Mouse (Mus musculus) brown adipose tissue, adult 24 weeks (tissue): ENCODE data around the gene Gosr1. TPM values are rescaled to one million over a fixed set of nuclear protein-coding genes. Genes with fewer than 3 reads are reported as not detected.

ENCODE experiments used
- H3K27ac ChIP-seq: fragments of 200-500 bp; replicated peaks from 2 replicates; pipeline ENCODE4 v1.5.1; 2012; ENCODE audit warnings: low read depth, mild to moderate bottlenecking, low read length
- H3K4me1 ChIP-seq: fragments of 200-500 bp; 2 replicates; pipeline ENCODE4 v1.6.1; 2012; ENCODE audit warnings: low read length, mixed read lengths; ENCODE audit not compliant: control insufficient read depth, insufficient read depth, insufficient read length
- H3K4me3 ChIP-seq: fragments of 200-500 bp; 2 replicates; pipeline ENCODE4 v1.5.1; 2012; ENCODE audit warnings: low read depth, mild to moderate bottlenecking, low read length, moderate library complexity; ENCODE audit not compliant: insufficient read depth
- polyA plus RNA-seq: library from polyadenylated mRNA; stranded (reverse); fragments of >200 nt; gene quantifications from 2 replicates; pipeline ENCODE4 v1.2.4, GENCODE M21; 2012; ENCODE audit not compliant: missing spikeins, insufficient read depth, insufficient read length

The Gosr1 gene
- polyA plus RNA-seq, 1 experiment: 44.5 TPM

DNA sequence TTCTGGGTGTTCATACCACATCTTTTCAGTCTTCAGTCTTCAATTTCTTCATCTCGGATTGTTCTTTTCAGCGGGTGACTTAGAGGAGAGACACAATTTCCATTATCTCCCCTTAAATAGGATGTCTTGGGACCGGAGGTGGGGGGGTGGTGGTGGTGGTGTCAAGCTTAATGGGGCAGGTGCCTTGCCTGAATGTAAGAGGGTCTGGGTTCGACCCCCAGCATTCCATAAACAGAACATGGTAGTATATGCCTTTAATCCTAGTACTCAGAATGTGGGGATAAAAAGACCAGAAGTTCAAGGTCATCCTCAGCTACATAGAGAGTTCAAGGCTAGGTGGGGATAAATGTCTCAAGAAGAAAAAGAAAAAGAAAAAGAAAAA is 353 bp upstream of the Gosr1 start:
- Histone ChIP-seq H3K4me1 (no peaks in the 10 kb centered on the region), H3K4me3 (no peak overlapping the region), H3K27ac (no peak overlapping the region)

DNA sequence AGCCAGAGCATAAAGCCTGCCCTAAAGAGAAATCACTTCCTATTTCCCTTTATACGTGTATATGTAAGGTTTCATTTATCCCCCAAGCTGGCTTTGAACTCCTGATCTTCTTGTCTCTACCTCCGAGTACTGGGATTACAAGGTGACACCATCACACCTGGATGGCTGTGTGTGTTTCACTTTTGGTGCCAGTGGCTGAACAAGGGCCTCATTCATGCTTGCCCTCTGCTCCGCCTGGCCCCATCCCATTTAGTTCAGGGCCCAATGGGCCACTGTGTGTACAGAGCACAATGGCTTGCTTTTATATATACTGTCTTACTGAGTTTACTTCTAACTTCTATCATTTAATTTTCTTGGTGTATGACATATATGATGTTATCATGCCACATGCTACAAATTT is 11.1 kb downstream of the Gosr1 start:
- H3K27ac ChIP-seq: no peak overlapping the region
- no peak overlapping the region for H3K4me3 ChIP-seq
- no peaks in the 10 kb centered on the region for H3K4me1 ChIP-seq

DNA sequence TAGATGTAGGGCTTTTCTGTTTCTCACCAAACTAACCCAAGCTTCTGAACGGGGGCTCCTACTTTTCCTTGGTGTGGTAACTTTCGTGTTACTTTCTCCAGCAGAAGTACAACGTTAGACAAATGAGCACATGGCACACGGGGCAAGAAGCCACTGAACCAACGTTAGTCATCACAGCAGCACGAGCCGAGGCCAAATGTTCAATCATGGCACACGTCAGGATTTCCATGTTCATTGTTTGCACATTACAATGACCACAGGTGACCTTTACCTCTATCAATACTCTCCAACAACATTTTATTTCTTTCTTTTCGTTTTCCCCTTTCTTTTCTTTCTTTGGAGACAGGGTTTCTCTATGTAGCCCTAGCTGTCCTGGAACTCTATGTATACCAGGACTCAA is 14.6 kb downstream of the Gosr1 start:
- no peaks in the 10 kb centered on the region for H3K4me1 ChIP-seq
- H3K27ac ChIP-seq: no peak overlapping the region
- no peak overlapping the region for H3K4me3 ChIP-seq

DNA sequence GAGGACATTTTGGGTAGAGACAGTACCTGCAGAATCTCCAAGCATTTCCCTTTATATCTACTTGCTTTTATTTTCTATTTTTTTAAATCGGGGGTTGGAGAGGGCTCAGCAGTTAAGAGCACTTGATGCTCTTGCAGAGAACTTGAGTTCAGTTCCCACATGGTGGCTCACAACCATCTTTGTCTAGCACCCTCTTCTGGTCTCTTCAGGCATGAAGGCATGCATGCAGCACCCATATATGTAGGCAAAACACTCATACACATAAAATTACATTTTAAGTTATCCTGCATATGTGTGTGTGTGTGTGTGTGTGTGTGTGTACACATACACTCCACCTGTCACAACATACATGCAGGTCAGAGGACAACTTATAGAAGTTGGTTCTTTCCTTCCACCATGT is 17.5 kb downstream of the Gosr1 start:
- H3K4me3 ChIP-seq: no peak overlapping the region

DNA sequence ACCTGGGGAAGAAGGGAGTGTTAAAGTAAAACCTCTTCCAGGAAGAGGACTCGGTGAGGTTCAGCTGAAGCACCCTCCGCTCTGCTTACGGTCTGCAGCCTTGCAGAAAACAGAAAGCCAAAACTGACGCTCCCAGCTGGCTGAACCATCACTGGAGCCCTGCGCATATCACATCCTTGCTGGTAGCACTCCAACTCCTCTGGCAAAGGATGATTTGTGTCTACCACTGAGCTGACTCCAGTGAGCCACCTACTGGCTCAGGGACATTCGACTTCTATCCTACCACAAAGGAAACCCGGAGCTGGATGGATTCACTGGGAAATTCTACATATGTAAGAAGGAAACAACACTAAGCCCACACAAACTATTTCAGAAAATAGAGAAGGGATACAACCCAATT is 18.8 kb downstream of the Gosr1 start:
- H3K27ac ChIP-seq: no peak overlapping the region
- H3K4me1 ChIP-seq: no peaks in the 10 kb centered on the region; the same call in 1 of the 2 replicates
- no peak overlapping the region for H3K4me3 ChIP-seq

More for the DNA sequence above, 17.5 kb downstream of the Gosr1 start:
- Histone ChIP-seq H3K4me1 (no peaks in the 10 kb centered on the region; the same call in 1 of the 2 replicates), H3K27ac (no peak overlapping the region)

DNA sequence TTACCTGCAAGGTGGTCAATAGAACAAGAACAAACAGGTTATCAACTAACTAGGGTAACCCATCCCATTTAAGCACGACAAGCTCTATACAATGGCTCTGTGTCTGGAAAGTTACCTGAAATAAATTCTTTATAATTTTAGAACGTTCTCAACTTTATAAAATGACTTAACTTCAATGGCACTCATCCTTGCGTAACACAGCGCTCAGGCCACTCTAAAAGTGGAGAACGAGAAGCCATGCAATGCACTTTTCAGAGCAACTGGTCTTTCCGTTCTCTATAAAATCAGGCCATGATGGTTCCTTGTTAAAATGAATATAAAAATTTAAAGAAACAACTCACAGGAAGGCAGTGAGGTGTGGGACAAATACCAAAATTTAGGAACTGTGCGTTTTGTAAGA is 20.9 kb downstream of the Gosr1 start:
- Histone ChIP-seq H3K4me3 (no peak overlapping the region), H3K27ac (no peak overlapping the region), H3K4me1 (no peaks in the 10 kb centered on the region; the same call in 1 of the 2 replicates)

DNA sequence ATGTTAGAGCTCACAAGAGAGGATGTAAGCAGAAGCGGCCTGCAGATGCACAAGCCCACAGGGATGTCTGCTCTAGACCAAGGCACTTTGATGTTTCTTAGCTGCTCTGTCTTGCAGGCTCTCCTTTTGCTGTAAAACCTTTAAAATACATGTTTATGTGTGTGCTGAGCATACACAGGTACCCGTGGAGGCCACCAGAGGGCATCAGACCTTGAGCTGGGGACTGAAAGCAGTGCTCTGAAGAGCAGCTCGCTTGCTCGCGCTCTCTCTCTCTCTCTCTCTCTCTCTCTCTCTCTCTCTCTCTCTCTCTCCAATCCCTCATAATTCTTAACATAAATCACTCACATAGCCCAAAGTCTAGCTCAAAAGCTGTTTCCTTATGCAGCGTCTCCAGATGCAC is 24.3 kb downstream of the Gosr1 start:
- H3K4me1 ChIP-seq: peaks cover 14% of the 10 kb centered on the region
- peak overlapping the region; percentile 22; the same call in 1 of the 2 replicates for H3K27ac ChIP-seq
- H3K4me3 ChIP-seq: no peak overlapping the region

DNA sequence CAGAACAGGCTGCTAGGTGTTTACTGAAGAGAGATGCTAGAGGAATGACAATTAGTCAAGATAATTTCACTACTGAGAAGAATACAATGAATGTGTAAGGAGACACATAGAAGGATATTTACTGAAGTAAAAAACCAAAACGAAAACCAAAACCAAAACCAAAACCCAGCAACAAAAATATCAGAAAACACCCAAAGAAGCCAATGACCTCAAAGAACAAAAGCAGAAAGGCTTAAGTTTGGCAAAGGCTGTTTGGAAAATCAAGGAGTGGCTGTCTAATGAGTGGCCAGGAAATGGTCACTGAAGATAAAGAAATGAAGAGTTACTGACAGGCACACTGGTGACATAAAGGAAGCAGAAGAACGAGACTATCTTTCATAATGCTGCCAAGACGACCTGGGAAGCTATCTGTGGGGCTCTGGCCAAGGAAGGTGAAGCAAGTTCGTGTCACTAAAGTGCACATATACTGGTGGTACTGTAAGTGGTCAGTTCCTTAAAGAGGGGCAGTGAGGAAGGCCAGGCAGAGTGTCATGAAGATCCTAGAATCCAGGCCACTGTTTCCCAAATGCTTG is 27.5 kb downstream of the Gosr1 start:
- peak overlapping the region; percentile 78 for H3K27ac ChIP-seq
- peaks cover 14% of the 10 kb centered on the region for H3K4me1 ChIP-seq
- no peak overlapping the region for H3K4me3 ChIP-seq

DNA sequence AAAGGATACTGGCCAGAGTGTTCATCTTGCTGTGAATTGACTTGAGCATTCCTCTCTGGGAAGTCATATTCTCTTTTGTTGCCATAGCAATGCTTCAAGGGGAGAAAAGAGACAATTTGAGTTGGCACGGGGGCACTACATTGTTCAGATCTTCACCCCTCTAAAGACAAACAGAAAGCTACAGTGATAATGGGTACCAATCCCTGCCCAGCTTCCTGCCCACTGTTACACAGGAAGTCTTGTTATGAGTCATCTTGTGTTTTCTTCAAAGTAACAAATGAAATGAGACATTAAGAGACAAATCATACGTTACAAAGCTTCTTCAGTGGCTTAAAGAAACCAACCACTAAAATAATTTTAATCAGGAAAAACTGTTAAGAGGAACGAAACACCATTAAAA is 28.8 kb downstream of the Gosr1 start:
- Histone ChIP-seq H3K4me3 (no peak overlapping the region), H3K27ac (peak overlapping the region; percentile 45; the same call in 1 of the 2 replicates), H3K4me1 (peaks cover 14% of the 10 kb centered on the region)

DNA sequence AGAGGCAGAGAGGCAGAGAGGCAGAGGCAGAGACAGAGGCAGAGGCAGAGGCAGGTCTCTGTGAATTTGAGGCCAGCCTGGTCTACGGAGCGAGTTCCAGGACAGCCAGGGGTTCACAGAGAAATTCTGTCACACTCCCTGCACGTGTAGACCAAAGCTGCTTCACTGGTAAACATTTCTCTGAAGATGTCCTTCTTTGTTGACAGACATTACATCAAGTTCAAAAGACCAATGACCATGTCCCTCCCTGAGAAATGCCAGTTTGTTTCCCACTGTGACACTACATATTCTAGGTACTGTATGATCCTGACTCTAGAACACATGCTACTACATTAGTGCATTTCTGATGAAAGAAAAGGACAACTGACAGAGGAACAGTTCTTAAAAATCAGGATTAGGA is 32.7 kb downstream of the Gosr1 start:
- Histone ChIP-seq H3K4me1 (peaks cover 6% of the 10 kb centered on the region), H3K4me3 (no peak overlapping the region), H3K27ac (0 out of 2 replicates have a peak overlapping the region, but pooled peaks have one; percentile 4)

DNA sequence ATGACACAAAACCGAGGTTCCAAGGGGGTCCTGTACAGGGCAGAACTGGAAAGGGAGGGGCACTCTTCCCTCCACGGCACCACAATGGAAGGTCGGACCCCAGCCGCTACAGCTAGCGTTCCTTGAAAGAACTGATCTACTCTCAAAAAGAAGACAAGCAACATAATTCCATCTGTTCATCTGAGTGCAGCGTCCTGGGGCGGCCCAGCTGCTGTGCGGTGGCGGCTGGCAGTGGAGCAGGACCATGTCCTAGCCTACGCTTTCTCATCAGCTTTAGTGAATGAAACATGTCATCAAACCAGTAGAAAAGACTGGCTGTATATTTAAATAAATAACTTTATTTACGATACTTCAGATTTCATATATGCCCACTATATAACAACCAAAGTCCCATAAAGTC is 35.3 kb downstream of the Gosr1 start:
- Histone ChIP-seq H3K27ac (no peak overlapping the region), H3K4me3 (no peak overlapping the region), H3K4me1 (no peaks in the 10 kb centered on the region)

DNA sequence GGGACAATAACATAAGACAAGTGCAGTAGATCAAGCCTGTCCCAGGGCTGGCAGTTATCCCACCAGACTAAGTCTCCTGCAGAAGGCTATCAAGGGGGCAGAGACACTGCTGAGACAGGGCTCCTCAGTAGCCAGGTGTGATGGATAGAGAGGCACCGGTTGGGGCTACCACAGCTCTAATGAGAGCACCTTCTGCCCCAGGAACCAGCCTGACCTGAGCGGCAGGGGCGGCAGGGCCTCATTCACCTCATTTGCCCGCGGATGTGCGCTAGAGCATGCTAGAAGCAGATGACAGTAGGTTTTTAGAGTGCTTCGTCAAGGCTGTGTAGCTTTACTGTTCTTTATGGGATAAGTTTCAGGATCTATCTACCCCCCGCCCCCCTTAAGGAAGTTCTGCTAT is 39.5 kb downstream of the Gosr1 start:
- H3K27ac ChIP-seq: no peak overlapping the region
- H3K4me3 ChIP-seq: no peak overlapping the region
- H3K4me1 ChIP-seq: no peaks in the 10 kb centered on the region

DNA sequence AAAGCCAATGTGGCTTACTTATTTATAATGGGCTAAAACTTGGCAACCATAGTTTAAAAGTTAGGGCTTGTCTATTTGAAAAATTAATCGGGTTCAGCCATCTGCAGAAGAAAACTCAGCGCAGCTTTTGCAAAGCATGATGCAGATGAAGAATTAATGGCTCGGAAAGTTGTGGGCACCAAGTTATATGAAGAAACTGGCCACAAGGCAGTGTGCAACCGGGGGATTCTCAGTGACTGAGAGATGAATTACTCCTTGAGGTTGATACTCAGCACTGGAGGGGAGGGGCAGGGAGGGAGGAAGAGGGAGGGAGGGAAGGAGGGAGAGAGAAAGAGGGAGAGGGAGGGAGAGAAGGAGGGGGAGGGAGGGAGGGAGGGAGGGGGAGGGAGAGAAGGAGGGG is 46.4 kb downstream of the Gosr1 start:
- Histone ChIP-seq H3K27ac (no peak overlapping the region), H3K4me3 (no peak overlapping the region), H3K4me1 (peaks cover 8% of the 10 kb centered on the region)

DNA sequence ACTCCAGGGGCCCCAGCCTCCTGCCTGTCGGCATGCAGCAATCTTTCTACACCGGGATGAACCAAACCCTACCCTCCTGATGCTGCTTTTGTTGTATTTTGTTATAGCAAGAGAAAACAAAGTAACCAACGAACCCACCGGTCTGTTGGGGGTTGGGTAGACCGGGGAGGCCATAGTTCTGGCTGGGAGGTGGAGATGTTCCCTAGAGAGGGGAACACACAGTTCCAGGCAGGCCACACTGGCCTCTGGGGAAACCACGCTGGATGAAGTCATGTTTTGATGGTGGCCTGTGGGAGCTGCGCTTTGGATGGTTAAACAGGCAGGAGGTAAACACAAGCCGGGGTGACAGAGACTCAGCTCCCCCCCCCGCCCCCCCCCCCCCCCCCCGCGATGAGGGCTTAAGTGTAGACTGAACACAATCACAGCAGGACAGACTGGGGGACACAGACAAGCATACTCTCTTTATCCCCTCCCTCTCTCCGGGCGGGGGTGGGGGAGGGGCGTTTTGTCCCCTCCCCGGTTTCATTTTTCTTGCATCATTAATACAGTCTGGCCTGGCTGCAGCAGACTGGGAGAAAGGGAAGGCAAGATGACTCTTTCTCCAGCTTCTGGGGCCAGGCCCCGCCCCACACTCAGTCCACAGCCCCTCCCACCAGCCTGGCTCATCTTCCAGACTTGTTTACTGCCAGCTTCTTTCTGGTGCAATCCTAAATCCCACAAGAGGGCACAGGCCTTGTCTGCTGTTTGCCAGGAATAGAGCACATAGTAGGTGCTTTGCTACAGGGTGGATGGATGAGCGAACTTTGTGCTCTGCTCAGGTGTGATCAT is 53.5 kb downstream of the Gosr1 start:
- peaks cover 23% of the 10 kb centered on the region; the same call in 1 of the 2 replicates for H3K4me1 ChIP-seq
- peak overlapping the region; percentile 100 for H3K27ac ChIP-seq
- H3K4me3 ChIP-seq: peak overlapping the region; percentile 9

DNA sequence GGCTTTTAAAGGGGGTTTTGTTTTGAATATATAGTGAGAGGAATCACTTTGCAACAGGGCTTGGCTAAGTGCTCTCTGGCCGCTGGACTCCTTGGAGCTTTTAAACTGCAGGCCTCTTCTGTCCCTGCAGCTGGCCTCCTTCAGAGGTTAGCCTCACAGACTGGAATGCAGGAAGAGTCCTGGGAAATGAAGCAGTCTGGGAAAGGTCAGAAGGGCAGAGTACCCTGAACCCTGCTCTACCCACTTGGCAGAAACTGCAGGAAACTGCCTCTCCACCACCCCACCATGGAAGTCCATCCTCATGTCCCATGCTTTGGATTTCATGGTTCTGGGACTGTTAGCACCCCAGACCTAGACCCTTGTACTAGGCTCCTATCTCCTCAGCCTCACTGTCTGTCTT is 54.5 kb downstream of the Gosr1 start:
- H3K4me1 ChIP-seq: peaks cover 23% of the 10 kb centered on the region; the same call in 1 of the 2 replicates
- H3K27ac ChIP-seq: peak overlapping the region; percentile 100
- no peak overlapping the region for H3K4me3 ChIP-seq

DNA sequence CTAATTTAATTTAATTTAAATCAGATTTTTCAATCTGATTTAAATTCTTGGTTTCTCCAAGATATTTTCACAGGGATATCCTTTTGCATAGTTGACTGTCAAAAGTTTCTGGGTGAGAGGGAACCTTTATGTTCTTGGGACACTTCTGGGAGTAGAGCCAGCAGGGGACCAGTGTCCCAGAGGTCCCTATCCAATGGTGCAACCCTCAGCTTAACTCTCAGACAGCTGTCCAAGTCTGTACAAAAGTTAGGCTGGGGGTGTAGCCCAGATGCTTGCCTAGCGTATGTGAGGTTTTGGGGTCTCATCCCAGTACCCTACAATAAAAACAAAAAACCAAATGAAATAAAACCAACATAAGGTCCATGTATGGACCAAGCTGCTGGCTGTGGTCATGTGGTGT is 55.3 kb downstream of the Gosr1 start:
- peaks cover 23% of the 10 kb centered on the region; the same call in 1 of the 2 replicates for H3K4me1 ChIP-seq
- H3K27ac ChIP-seq: peak overlapping the region; percentile 100
- no peak overlapping the region for H3K4me3 ChIP-seq
